Mouse (Mus musculus) MEL (cell line): ENCODE measurements at regions not wholly inside any gene's neighbourhood (a gene's known extent, or its start where the extent isn't known, plus 50 kb on each side); places are given as distances from the start of the nearest gene placed in this dataset.

ENCODE experiments used
- DNase-seq: peaks from one replicate; pipeline ENCODE4 v3.0.0; 2011; ENCODE audit warnings: low read depth, low spot score
- H3K27ac ChIP-seq: 2 replicates; pipeline ENCODE4 v1.5.1; 2012; ENCODE audit warnings: low read depth, mild to moderate bottlenecking, control low read depth, low read length, moderate library complexity; ENCODE audit not compliant: control insufficient read depth
- H3K27me3 ChIP-seq, 2 experiments: fragments of 150-350 bp in 1 of 2; sonication (generic) in 1 of 2; 2 replicates each; pipeline ENCODE4 v1.6.1; 2012; ENCODE audit warnings: low read length in 2 of 2, mild to moderate bottlenecking in 2 of 2, improper control_type of control experiment in 1 of 2, moderate library complexity in 1 of 2; ENCODE audit not compliant: insufficient read depth in 2 of 2, control insufficient read depth in 1 of 2
- H3K36me3 ChIP-seq, 2 experiments: 2 replicates each; pipeline ENCODE4 v1.6.1; 2012 to 2014; ENCODE audit warnings: low read length in 2 of 2, improper control_type of control experiment in 1 of 2, inconsistent platforms in 1 of 2, mild to moderate bottlenecking in 1 of 2; ENCODE audit not compliant: insufficient read depth in 2 of 2, control insufficient read depth in 1 of 2
- H3K4me1 ChIP-seq, 2 experiments: fragments of 150-350 bp in 1 of 2; sonication (generic) in 1 of 2; 2 replicates each; pipeline ENCODE4 v1.6.1; 2012; ENCODE audit warnings: low read length in 2 of 2, improper control_type of control experiment in 1 of 2, mild to moderate bottlenecking in 1 of 2; ENCODE audit not compliant: insufficient read depth in 2 of 2, control insufficient read depth in 1 of 2
- H3K4me3 ChIP-seq, 2 experiments: fragments of 150-350 bp in 1 of 2; sonication (generic) in 1 of 2; 2 replicates each; pipeline ENCODE4 v1.5.1; 2012; ENCODE audit warnings: low read depth in 2 of 2, low read length in 2 of 2, mild to moderate bottlenecking in 2 of 2, moderate library complexity in 2 of 2, control low read depth in 1 of 2, improper control_type of control experiment in 1 of 2; ENCODE audit not compliant: control insufficient read depth in 1 of 2, insufficient read depth in 1 of 2
- H3K79me2 ChIP-seq: 2 replicates; pipeline ENCODE4 v1.6.1; 2012; ENCODE audit warnings: mild to moderate bottlenecking, low read length, moderate library complexity; ENCODE audit not compliant: control insufficient read depth, poor library complexity, insufficient read depth
- H3K9ac ChIP-seq: 2 replicates; pipeline ENCODE4 v1.6.1; 2012; ENCODE audit warnings: low read depth, mild to moderate bottlenecking, control low read depth, low read length, moderate library complexity; ENCODE audit not compliant: control insufficient read depth, poor library complexity, severe bottlenecking
- H3K9me3 ChIP-seq: fragments of 150-350 bp; sonication (generic); replicated peaks from 2 replicates; pipeline ENCODE4 v1.6.1; 2012; ENCODE audit warnings: mild to moderate bottlenecking, low read length, improper control_type of control experiment, moderate library complexity; ENCODE audit not compliant: insufficient read depth
- BHLHE40 ChIP-seq: IDR thresholded peaks from 2 replicates; pipeline ENCODE4 v1.6.1; 2012; ENCODE audit warnings: low read depth, mild to moderate bottlenecking, inconsistent platforms, low read length, improper control_type of control experiment, borderline replicate concordance
- CTCF ChIP-seq, 3 experiments: IDR thresholded peaks in 2 of 3; conservative IDR thresholded peaks in 1 of 3; 2 replicates each; pipeline ENCODE4 v1.5.1; 2011 to 2012; ENCODE audit warnings: low read length in 3 of 3, low read depth in 2 of 3, mild to moderate bottlenecking in 2 of 3, improper control_type of control experiment in 1 of 3, inconsistent platforms in 1 of 3, mixed read lengths in 1 of 3, moderate library complexity in 1 of 3; ENCODE audit not compliant: control insufficient read depth in 1 of 3, insufficient read depth in 1 of 3, poor library complexity in 1 of 3, severe bottlenecking in 1 of 3
- E2F4 ChIP-seq: IDR thresholded peaks from 2 replicates; pipeline ENCODE4 v1.6.1; 2011; ENCODE audit warnings: low read depth, low read length, improper control_type of control experiment, borderline replicate concordance
- GABPA ChIP-seq: IDR thresholded peaks from 2 replicates; pipeline ENCODE4 v1.6.1; 2012; ENCODE audit warnings: low read depth, mild to moderate bottlenecking, inconsistent platforms, low read length, improper control_type of control experiment, moderate library complexity
- GATA1 ChIP-seq: IDR thresholded peaks from 2 replicates; pipeline ENCODE4 v1.6.1; 2011; ENCODE audit warnings: low read depth, low read length, improper control_type of control experiment
- JUND ChIP-seq: IDR thresholded peaks from 2 replicates; pipeline ENCODE4 v1.6.1; 2011; ENCODE audit warnings: low read depth, mild to moderate bottlenecking, improper control_type of control experiment, low read length
- KAT2A ChIP-seq: conservative IDR thresholded peaks from 2 replicates; pipeline ENCODE4 v1.6.1; 2012; ENCODE audit warnings: low read depth, low read length, improper control_type of control experiment, inconsistent platforms
- MAFK ChIP-seq: IDR thresholded peaks from 2 replicates; pipeline ENCODE4 v1.6.1; 2011; ENCODE audit warnings: low read depth, mild to moderate bottlenecking, low read length, improper control_type of control experiment, borderline replicate concordance
- MAX ChIP-seq: IDR thresholded peaks from 2 replicates; pipeline ENCODE4 v1.6.1; 2011; ENCODE audit warnings: low read length, improper control_type of control experiment
- MYC ChIP-seq: IDR thresholded peaks from 2 replicates; pipeline ENCODE4 v1.6.1; 2011; ENCODE audit warnings: low read depth, mild to moderate bottlenecking, low read length, improper control_type of control experiment, moderate library complexity
- NRF1 ChIP-seq: IDR thresholded peaks from 2 replicates; pipeline ENCODE4 v1.6.1; 2014; ENCODE audit warnings: low read depth, mild to moderate bottlenecking, inconsistent platforms, low read length, improper control_type of control experiment, moderate library complexity; ENCODE audit not compliant: poor library complexity, insufficient read depth, severe bottlenecking
- RCOR1 ChIP-seq: IDR thresholded peaks from 2 replicates; pipeline ENCODE4 v1.6.1; 2012; ENCODE audit warnings: low read depth, mild to moderate bottlenecking, inconsistent platforms, low read length, improper control_type of control experiment
- SIN3A ChIP-seq: IDR thresholded peaks from 2 replicates; pipeline ENCODE4 v1.6.1; 2012; ENCODE audit warnings: low read length, improper control_type of control experiment, inconsistent platforms
- SMC3 ChIP-seq: IDR thresholded peaks from 2 replicates; pipeline ENCODE4 v1.6.1; 2011; ENCODE audit warnings: low read depth, low read length, improper control_type of control experiment
- USF2 ChIP-seq, 2 experiments: IDR thresholded peaks; 2 replicates each; pipeline ENCODE4 v1.6.1; 2011 to 2012; ENCODE audit warnings: improper control_type of control experiment in 2 of 2, low read length in 2 of 2, borderline replicate concordance in 1 of 2, inconsistent platforms in 1 of 2, low read depth in 1 of 2, mild to moderate bottlenecking in 1 of 2; ENCODE audit not compliant: insufficient read depth in 1 of 2
- ZKSCAN1 ChIP-seq: IDR thresholded peaks from 2 replicates; pipeline ENCODE4 v1.6.1; 2012; ENCODE audit warnings: low read depth, mild to moderate bottlenecking, inconsistent platforms, low read length, improper control_type of control experiment, moderate library complexity
- ZNF384 ChIP-seq: IDR thresholded peaks from 2 replicates; pipeline ENCODE4 v1.6.1; 2012; ENCODE audit warnings: low read depth, mild to moderate bottlenecking, inconsistent platforms, low read length, improper control_type of control experiment

GRCm38 (mm10) chr10:117470481-117470880 is 90.7 kb upstream of the Cpsf6 start:
- Histone ChIP-seq H3K36me3 (no peaks in the 10 kb centered on the region), H3K4me1 (no peaks in the 10 kb centered on the region), H3K9ac (no peak overlapping the region), H3K79me2 (no peaks in the 10 kb centered on the region), H3K4me3 (no peak overlapping the region), H3K27me3 (no peaks in the 10 kb centered on the region; a peak in 1 of 4 replicates), H3K27ac (no peak overlapping the region), H3K9me3 (no peaks in the 10 kb centered on the region)
- no peak for DNase-seq
- TF ChIP-seq GATA1 (no peak), SIN3A (no peak), GABPA (no peak), BHLHE40 (no peak), CTCF (IDR thresholded peaks at IDR 0.05 in 2 of 3, conservative IDR thresholded peaks at IDR 0.05 in 1 of 3; ENCODE audit: control insufficient read depth in 1 of 3, insufficient read depth in 1 of 3, low read depth in 2 of 3, low read length in 3 of 3, poor library complexity in 1 of 3, severe bottlenecking in 1 of 3) (no peak), MAX (no peak), MYC (no peak)

GRCm38 (mm10) chr10:117469573-117470090 is 89.8 kb upstream of the Cpsf6 start:
- TF ChIP-seq SMC3 (no peak), CTCF (IDR thresholded peaks at IDR 0.05 in 2 of 3, conservative IDR thresholded peaks at IDR 0.05 in 1 of 3; ENCODE audit: control insufficient read depth in 1 of 3, insufficient read depth in 1 of 3, low read depth in 2 of 3, low read length in 3 of 3, poor library complexity in 1 of 3, severe bottlenecking in 1 of 3) (no peak), ZNF384 (no peak), NRF1 (no peak), JUND (no peak), MYC (no peak), GABPA (no peak), USF2 (IDR thresholded peaks at IDR 0.05; ENCODE audit: borderline replicate concordance in 1 of 2, insufficient read depth in 1 of 2, low read depth in 1 of 2, low read length in 2 of 2) (no peak), ZKSCAN1 (no peak), BHLHE40 (no peak), KAT2A (no peak), MAFK (no peak), RCOR1 (no peak), E2F4 (no peak)
- Histone ChIP-seq H3K4me1 (no peaks in the 10 kb centered on the region), H3K36me3 (no peaks in the 10 kb centered on the region), H3K9ac (no peak overlapping the region), H3K27ac (no peak overlapping the region), H3K27me3 (no peaks in the 10 kb centered on the region; a peak in 1 of 4 replicates), H3K79me2 (no peaks in the 10 kb centered on the region), H3K9me3 (no peaks in the 10 kb centered on the region), H3K4me3 (no peak overlapping the region)
- DNase-seq: no peak
